Mouse (Mus musculus): ENCODE measurements around the gene Peli3. TPM values are rescaled to one million over a fixed set of nuclear protein-coding genes. Genes with fewer than 3 reads are reported as not detected.

Peli3 gene
- polyA plus RNA-seq, 1 experiment from 2014 or later, result 3.8 TPM

DNA sequence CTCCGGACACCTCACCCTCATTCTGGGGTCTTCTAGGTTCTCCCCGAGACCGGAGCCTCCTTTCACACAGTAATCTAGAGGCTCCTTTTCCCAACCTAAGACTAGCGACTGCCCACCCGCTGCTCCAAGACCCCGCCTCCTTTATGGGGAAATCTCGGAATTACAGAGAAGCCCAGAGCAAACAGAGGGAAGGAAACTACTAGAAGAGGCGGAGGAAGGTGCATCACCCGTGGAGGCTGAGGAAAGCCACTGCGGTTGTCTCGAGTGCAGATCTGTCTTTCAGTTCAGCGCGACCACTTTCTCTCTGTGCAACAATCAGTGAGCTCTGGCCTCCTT, 294 bp upstream of the Peli3 start:
- Histone ChIP-seq H3K4me3 (peak overlapping the region; percentile 68), H3K36me3 (no peaks in the 10 kb centered on the region), H3K4me1 (peaks cover 6% of the 10 kb centered on the region), H3K9ac (replicated peaks) (peak overlapping the region; percentile 71), H3K4me2 (replicated peaks) (peak overlapping the region; percentile 98), H3K27me3 (peaks cover 23% of the 10 kb centered on the region), H3K27ac (replicated peaks) (no peak overlapping the region), H3K9me3 (no peaks in the 10 kb centered on the region)
- no peak for ATAC-seq (ENCODE audit: low FRiP score, low read depth)
- WGBS, result 9% methylated on average over 13 of the region's 13 CpGs

DNA sequence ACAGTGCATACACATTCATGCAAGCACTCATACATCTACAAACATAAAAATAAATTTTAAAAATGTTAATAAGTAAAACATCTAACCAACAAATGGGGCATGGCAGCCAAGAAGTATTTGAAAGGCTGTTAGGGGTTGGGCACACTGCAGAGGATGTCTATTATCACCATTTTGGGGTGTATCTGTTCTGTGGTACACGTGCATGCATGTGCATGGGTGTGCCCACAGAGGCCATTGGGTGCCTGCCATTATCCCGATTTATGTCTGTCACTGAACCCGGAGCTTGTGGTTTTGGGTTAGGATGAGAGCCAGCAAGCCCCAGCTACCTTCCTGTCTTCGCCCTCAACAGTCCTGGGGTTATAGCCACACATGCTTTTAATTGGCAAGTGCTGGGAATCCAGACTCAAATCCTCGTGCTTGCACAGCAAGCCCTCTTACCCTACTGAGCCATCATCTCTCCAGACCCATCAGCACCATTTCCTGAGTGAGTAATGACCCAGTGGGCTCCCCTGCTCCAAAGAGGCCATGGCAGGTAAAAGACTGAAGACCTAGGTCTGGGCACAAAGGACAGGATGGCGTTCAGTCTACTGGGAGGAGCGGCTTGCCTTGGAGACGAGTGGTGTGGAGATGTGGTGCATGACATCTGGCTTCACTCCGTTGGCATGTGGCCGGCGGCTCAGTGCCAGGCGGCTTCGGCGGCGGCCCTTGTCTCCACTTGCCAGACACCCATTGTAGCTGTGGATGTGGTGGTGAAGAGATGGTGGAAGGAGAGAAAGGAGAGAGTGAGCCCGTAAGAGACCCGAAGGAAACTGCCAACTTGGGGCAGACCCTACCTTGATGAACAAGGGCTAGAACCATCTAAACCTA, 5.2 kb downstream of the Peli3 start:
- H3K9ac ChIP-seq (replicated peaks), result no peak overlapping the region
- H3K4me2 ChIP-seq (replicated peaks), result no peak overlapping the region
- H3K27me3 ChIP-seq, result peaks cover 21% of the 10 kb centered on the region
- no peaks in the 10 kb centered on the region for H3K9me3 ChIP-seq
- WGBS, result 89% methylated on average over 17 of the region's 17 CpGs
- no peaks in the 10 kb centered on the region for H3K36me3 ChIP-seq
- peaks cover 6% of the 10 kb centered on the region for H3K4me1 ChIP-seq
- no peak for ATAC-seq (ENCODE audit: low FRiP score, low read depth)
- no peak overlapping the region for H3K27ac ChIP-seq (replicated peaks)
- no peak overlapping the region for H3K4me3 ChIP-seq

DNA sequence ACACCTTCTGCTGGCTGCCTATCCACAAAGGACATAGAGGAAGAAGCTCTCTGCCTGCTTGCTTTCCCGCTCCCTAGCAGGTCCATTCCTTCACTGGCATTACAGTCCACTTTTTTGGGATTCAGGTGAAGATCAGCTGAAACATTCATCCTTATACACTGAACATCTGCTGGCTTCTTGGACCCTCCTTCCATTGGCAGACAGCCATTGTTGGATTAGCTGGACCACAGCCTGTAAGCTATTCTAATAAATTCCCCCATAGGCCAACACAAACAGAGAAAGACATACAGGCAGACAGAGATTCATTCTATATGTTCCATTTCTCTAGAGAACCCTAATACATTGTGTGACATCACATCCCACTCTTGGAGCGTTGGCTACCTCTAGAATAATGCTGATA, 6.0 kb downstream of the Peli3 start:
- H3K27ac ChIP-seq (replicated peaks), result no peak overlapping the region
- ATAC-seq (ENCODE audit: low FRiP score, low read depth), result no peak
- H3K36me3 ChIP-seq, result no peaks in the 10 kb centered on the region
- no peaks in the 10 kb centered on the region for H3K4me1 ChIP-seq
- H3K4me2 ChIP-seq (replicated peaks), result no peak overlapping the region
- 87% methylated on average over 2 of the region's 2 CpGs for WGBS
- H3K27me3 ChIP-seq, result peaks cover 18% of the 10 kb centered on the region
- H3K9me3 ChIP-seq, result no peaks in the 10 kb centered on the region
- no peak overlapping the region for H3K9ac ChIP-seq (replicated peaks)
- no peak overlapping the region for H3K4me3 ChIP-seq

DNA sequence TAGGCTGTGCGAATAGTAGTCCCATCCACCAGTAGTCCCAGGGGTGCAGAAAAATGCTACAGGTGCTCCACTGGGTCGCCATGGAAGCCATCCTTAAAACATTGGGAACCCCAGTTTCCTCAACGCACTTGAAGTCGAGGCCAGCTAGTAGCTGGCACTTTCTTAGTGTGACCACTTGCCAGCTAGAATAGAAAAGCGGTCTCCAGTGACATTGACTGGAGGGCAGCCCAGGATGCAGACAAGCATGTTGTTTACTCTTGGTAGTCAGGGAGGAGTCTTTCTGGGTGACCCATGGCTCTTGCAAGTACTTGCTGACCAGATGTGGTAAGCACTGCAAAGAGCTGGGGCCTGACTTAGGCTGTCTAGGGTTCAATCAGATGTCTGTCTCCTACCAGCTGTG, 14.1 kb downstream of the Peli3 start:
- H3K4me1 ChIP-seq, result peaks cover 21% of the 10 kb centered on the region
- peak overlapping the region; percentile 64 for H3K9ac ChIP-seq (replicated peaks)
- H3K4me3 ChIP-seq, result peak overlapping the region; percentile 72
- peak overlapping the region; percentile 77 for H3K27ac ChIP-seq (replicated peaks)
- no peaks in the 10 kb centered on the region for H3K9me3 ChIP-seq
- peaks cover 6% of the 10 kb centered on the region; the same call in 1 of the 2 replicates for H3K27me3 ChIP-seq
- H3K36me3 ChIP-seq, result peaks cover 23% of the 10 kb centered on the region
- peak overlapping the region; percentile 59 for H3K4me2 ChIP-seq (replicated peaks)
- no peak; the same call in 1 of the 2 replicates for ATAC-seq (ENCODE audit: low FRiP score, low read depth)
- 61% methylated on average over 5 of the region's 5 CpGs for WGBS

DNA sequence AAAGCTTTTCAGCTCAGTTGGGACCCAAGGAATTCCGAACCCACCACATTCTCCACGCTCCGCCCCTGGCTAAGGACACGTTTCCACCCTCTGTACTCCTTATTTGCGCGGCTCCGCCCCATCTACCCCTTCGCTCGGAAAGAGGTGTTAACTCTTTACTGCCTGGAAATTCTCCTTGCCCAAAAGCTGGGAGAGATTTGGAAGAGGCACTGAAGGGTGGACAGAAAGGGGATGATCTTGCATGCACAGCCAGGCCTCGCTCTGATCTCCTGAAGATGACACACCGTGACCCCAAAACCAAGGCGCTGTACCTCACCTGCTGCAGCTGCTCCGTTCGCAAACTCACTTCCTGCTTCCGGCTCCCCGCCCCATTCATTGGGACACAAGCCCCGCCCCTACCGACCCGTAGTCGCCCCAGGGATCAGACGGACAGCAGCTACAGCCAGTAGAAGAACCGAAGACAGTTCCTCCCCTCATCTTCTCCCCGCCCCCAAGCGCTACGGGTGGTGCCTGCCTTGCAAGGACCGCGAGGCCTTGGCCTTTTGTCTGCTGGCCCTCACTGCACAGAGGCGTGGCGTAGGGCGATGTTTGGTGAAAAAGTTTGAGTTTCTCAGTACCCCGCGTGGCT, 14.9 kb downstream of the Peli3 start, which contains the start of gene Dpp3:
Gene Dpp3, minus strand, starts transcription at position 384 of the 628 bp plus-strand sequence.
- peak; percentile 99 for ATAC-seq (ENCODE audit: low FRiP score, low read depth)
- under 1% methylated on average over 32 of the region's 32 CpGs for WGBS
- Histone ChIP-seq H3K4me3 (peak within 1 kb of the TSS; percentile 72), H3K36me3 (peaks cover 30% of the 10 kb centered on the region), H3K9me3 (no peaks in the 10 kb centered on the region), H3K4me1 (peaks cover 21% of the 10 kb centered on the region), H3K27ac (replicated peaks) (peak within 1 kb of the TSS; percentile 77), H3K27me3 (peaks cover 6% of the 10 kb centered on the region; the same call in 1 of the 2 replicates), H3K4me2 (replicated peaks) (peak within 1 kb of the TSS; percentile 59), H3K9ac (replicated peaks) (peak within 1 kb of the TSS; percentile 64)

DNA sequence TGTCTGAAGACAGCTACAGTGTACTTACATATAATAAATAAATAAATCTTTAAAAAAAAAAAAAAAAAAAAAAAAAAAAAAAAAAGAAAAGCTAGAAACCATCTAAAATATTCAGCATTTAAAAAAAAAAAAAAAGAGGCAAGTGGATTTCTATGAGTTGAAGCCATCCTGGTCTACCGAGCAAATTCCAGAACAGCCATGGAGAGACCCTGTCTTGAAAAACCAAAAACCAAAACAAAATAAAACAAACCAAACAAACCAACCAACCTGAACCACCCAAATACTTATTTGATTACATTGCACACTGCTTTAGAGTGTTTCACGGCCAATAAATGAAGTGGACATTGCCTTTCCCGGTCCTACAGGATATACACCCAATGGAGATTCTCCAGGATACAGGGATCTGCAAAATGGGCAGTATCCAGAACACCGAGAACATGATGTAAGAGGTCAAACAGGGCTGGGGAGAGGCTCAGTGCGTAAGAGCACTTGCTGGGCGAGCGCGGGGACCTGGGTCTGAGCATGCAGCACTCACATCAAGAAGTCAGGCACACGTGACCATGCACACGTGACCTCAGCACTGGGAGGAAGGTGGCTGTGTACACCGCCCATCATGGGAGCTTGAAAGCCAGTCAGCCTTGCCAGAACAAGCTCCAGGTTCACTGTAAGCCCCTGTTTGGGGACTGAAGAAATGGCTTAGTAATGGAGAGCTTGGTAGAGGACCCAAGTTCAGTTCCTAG, 17.6 kb downstream of the Peli3 start:
- Histone ChIP-seq H3K36me3 (peaks cover 57% of the 10 kb centered on the region), H3K4me3 (no peak overlapping the region), H3K9ac (replicated peaks) (no peak overlapping the region), H3K4me1 (peaks cover 21% of the 10 kb centered on the region), H3K27me3 (no peaks in the 10 kb centered on the region), H3K4me2 (replicated peaks) (no peak overlapping the region), H3K27ac (replicated peaks) (no peak overlapping the region), H3K9me3 (no peaks in the 10 kb centered on the region)
- ATAC-seq (ENCODE audit: low FRiP score, low read depth), result no peak
- WGBS, result 94% methylated on average over 11 of the region's 11 CpGs

DNA sequence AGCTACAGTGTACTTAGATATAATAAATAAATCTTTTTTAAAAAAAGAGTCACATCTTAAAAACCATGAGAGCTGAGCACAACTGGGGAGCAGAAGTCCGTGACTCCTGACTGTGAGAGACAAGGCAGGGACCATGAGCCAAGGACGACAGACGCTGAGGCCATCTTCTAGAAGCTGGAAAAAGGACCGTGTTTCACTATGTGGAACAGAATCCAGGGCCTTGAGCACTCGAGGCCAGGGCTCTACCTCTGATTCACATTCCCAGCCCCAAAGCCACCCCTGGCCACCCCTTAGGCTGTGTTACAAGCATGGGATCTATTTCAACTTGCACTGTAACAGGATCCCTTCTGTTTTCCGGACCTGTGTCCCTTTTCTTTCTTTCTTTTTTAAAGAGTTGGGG, 23.3 kb downstream of the Peli3 start:
- Histone ChIP-seq H3K9me3 (no peaks in the 10 kb centered on the region), H3K9ac (replicated peaks) (no peak overlapping the region), H3K27me3 (no peaks in the 10 kb centered on the region), H3K4me3 (no peak overlapping the region), H3K36me3 (peaks cover 97% of the 10 kb centered on the region), H3K4me1 (no peaks in the 10 kb centered on the region), H3K4me2 (replicated peaks) (no peak overlapping the region), H3K27ac (replicated peaks) (no peak overlapping the region)
- ATAC-seq (ENCODE audit: low FRiP score, low read depth), result no peak
- WGBS, result 86% methylated on average over 6 of the region's 6 CpGs

DNA sequence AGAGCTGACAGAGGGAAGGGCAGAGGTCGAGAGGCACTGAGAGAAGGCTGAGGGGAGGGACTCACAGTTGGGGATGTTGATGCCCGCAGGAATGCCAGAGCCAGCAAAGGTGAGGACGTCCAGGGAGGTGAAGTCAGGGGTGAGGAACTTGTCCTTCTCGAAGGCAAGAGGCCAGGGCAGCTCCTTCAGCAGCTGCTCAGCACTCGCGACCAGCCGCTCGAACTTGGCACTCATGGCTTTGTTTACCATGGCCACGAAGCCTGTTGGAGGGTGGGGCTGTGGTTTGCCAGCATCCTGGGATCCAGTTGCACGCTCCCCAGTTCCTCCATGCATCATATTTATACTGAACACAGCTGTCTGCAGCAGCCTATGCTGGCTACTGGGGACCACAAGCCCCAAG, 26.1 kb downstream of the Peli3 start:
- Histone ChIP-seq H3K27me3 (no peaks in the 10 kb centered on the region), H3K27ac (replicated peaks) (no peak overlapping the region), H3K4me2 (replicated peaks) (no peak overlapping the region), H3K36me3 (peaks cover 96% of the 10 kb centered on the region), H3K9me3 (no peaks in the 10 kb centered on the region), H3K4me3 (no peak overlapping the region), H3K4me1 (no peaks in the 10 kb centered on the region), H3K9ac (replicated peaks) (no peak overlapping the region)
- ATAC-seq (ENCODE audit: low FRiP score, low read depth), result no peak
- 88% methylated on average over 10 of the region's 10 CpGs for WGBS

DNA sequence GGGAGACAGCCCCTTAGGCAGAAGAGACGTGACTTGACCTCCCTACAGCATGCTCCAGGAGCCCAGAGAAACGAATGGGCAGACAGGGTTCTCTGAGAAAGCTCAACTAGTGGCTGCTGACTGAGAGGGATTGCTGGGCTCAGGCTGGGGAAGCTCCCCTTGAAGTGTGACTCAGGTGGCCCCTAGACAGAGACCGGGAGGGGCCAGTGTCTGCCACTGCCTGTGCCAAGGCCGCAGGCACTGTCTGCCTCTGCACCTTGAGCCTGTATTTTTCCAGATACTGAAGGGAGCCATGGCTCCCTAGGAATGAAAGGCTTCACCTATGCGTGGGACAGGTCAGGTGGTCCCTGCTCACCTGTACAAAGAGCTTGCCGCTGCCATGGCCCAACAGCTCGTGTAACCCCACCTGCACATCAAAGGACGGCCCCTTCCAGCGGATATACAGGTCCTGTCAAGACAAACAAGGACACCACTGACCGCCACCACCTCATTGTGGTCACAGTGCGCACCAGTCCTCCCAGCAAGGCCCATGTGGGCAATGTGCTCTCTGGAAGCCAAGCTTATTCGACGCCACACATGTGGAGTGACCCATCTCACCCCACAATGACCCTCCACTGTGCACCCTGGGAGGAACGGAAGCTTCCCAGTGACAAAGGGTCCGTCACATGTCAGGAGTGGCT, 26.9 kb downstream of the Peli3 start:
- no peak overlapping the region for H3K27ac ChIP-seq (replicated peaks)
- no peak overlapping the region for H3K4me3 ChIP-seq
- ATAC-seq (ENCODE audit: low FRiP score, low read depth), result no peak
- H3K9me3 ChIP-seq, result no peaks in the 10 kb centered on the region
- H3K36me3 ChIP-seq, result peaks cover 96% of the 10 kb centered on the region
- H3K27me3 ChIP-seq, result no peaks in the 10 kb centered on the region
- WGBS, result 92% methylated on average over 15 of the region's 15 CpGs
- H3K4me2 ChIP-seq (replicated peaks), result no peak overlapping the region
- H3K9ac ChIP-seq (replicated peaks), result no peak overlapping the region
- H3K4me1 ChIP-seq, result no peaks in the 10 kb centered on the region

DNA sequence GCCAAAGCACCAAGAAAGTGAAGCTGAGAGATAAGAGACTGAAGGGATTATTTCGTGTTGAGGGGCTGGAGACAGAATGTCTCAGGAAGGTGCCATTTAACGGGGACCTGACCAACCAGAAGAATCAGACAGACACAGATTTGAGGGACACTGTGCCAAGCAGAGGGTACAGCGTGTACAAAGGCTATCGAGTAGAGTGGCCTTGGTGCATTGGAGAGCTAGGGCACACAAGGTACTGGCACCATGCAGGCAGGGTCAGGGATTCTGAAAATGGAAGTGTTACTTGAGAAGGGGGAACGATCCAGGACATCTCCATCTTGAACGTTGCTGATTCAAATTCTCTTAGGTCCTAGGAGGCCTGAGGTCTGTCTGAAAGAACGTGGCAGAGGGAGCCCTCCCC, 33.6 kb downstream of the Peli3 start:
- 96% methylated on average over 7 of the region's 7 CpGs for WGBS
- peaks cover 68% of the 10 kb centered on the region for H3K36me3 ChIP-seq

DNA sequence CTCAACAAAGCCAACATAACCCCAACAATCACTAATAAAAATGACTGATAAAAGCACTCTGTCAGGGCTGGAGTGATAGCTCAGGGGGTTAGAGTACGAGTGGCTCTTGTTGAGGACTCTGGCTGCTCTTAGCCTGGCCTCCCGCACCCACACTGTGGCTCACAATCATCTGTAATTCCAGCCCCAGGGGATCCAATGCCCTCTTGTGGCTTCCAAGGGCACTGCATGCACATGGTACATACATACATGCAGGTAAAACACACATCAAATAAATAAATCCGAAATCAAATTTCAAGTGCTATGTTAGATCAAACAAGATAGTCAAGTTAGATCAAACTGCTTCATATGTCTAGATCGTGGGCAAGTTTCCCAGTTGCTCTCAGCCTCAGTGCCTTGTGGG, 34.8 kb downstream of the Peli3 start:
- no peaks in the 10 kb centered on the region for H3K9me3 ChIP-seq
- no peak overlapping the region for H3K4me3 ChIP-seq
- WGBS, result 80% methylated on average over 4 of the region's 4 CpGs
- H3K27ac ChIP-seq (replicated peaks), result no peak overlapping the region
- H3K27me3 ChIP-seq, result no peaks in the 10 kb centered on the region
- H3K36me3 ChIP-seq, result peaks cover 63% of the 10 kb centered on the region
- no peak overlapping the region for H3K4me2 ChIP-seq (replicated peaks)
- peaks cover 12% of the 10 kb centered on the region for H3K4me1 ChIP-seq
- no peak overlapping the region for H3K9ac ChIP-seq (replicated peaks)
- ATAC-seq (ENCODE audit: low FRiP score, low read depth), result no peak

More for the DNA sequence above, 33.6 kb downstream of the Peli3 start:
- H3K4me2 ChIP-seq (replicated peaks), result no peak overlapping the region
- H3K27ac ChIP-seq (replicated peaks), result no peak overlapping the region
- no peaks in the 10 kb centered on the region for H3K27me3 ChIP-seq
- no peak overlapping the region for H3K9ac ChIP-seq (replicated peaks)
- ATAC-seq (ENCODE audit: low FRiP score, low read depth), result no peak
- H3K4me1 ChIP-seq, result peaks cover 12% of the 10 kb centered on the region
- H3K9me3 ChIP-seq, result no peaks in the 10 kb centered on the region
- H3K4me3 ChIP-seq, result no peak overlapping the region
